Mouse (Mus musculus) bone marrow macrophage, adult 2 months (primary cell): Measurements from ENCODE around the gene Olfr539. TPM values are rescaled to one million over a fixed set of nuclear protein-coding genes. Genes with fewer than 3 reads are reported as not detected.
"Not testable (repeated sequence)": the region's sequence is repeated elsewhere in the genome, so short reads cannot be mapped to it uniquely, and the experiment has no call there.

Experiments used
- H3K27ac ChIP-seq: 2 replicates; pipeline ENCODE4 v1.5.1; 2012; ENCODE audit warnings: low read depth, low read length; ENCODE audit not compliant: insufficient read depth
- H3K4me1 ChIP-seq: 2 replicates; pipeline ENCODE4 v1.6.1; 2012; ENCODE audit warnings: low read length; ENCODE audit not compliant: control insufficient read depth, insufficient read depth
- H3K4me3 ChIP-seq: 2 replicates; pipeline ENCODE4 v1.5.1; 2012; ENCODE audit warnings: mild to moderate bottlenecking, low read length, moderate library complexity; ENCODE audit not compliant: insufficient read depth
- CTCF ChIP-seq: IDR thresholded peaks from 2 replicates; pipeline ENCODE4 v1.5.1; 2012; ENCODE audit warnings: low read depth, mild to moderate bottlenecking, low read length, moderate library complexity
- POLR2A ChIP-seq: IDR thresholded peaks from 2 replicates; pipeline ENCODE4 v1.6.1; 2012; ENCODE audit warnings: mild to moderate bottlenecking, low read depth, low read length, borderline replicate concordance
- polyA plus RNA-seq: library from polyadenylated mRNA; stranded (reverse); fragments of >200 nt; gene quantifications from 2 replicates; pipeline ENCODE4 v1.2.4, GENCODE M21; 2012; ENCODE audit not compliant: missing spikeins, insufficient read depth, insufficient read length

The Olfr539 gene
- polyA plus RNA-seq: 0.05 TPM in 1 of 2 replicates, not detected in the other

- H3K27ac ChIP-seq: no peak within 1 kb of the TSS
- TF ChIP-seq CTCF (no peak), POLR2A (no peak)
- no peak within 1 kb of the TSS for H3K4me3 ChIP-seq
- no peaks in the 10 kb centered on the region for H3K4me1 ChIP-seq
These were observed at the start of gene Olfr539 for GRCm38 (mm10) chr7:140659630-140660029. Olfr539 (plus strand) TSS chr7:140659930.

- not testable (repeated sequence) for H3K4me1 ChIP-seq, H3K4me3 ChIP-seq, H3K27ac ChIP-seq
These were observed 31.1 kb upstream of the Olfr539 start, which contains the start of gene Olfr61 for GRCm38 (mm10) chr7:140628670-140629069. Olfr61 (plus strand) TSS chr7:140628970.

DNA sequence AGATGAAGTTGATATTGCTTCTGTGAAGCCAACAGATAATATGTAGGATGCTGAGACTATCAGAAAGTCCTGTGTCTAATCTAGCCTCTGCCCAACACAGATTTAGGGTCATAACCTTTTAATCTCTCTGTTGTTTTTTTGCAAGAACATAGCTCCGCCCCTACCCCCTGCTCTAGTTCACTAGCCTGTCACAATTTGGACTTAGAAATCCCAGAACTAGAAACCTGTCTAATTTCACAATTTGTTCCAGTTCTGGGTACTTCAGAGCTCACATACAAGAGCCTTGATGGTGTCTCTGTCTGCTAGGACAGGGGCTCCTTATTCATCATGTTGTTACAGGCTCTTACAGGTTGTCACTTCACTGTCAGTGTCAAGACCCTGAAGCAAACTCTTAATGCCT, 29.2 kb upstream of the Olfr539 start:
- H3K27ac ChIP-seq: no peak overlapping the region
- no peak overlapping the region for H3K4me3 ChIP-seq
- TF ChIP-seq POLR2A (no peak), CTCF (no peak)

GRCm38 (mm10) chr7:140646152-140646551, 13.6 kb upstream of the Olfr539 start, which contains the start of gene Olfr53:
Olfr53 (plus strand) TSS chr7:140646452.
- TF ChIP-seq POLR2A (no peak), CTCF (no peak)
- H3K4me3 ChIP-seq: no peak within 1 kb of the TSS
- no peaks in the 10 kb centered on the region for H3K4me1 ChIP-seq
- no peak within 1 kb of the TSS for H3K27ac ChIP-seq

More for the DNA sequence above, 29.2 kb upstream of the Olfr539 start:
- H3K4me1 ChIP-seq: no peaks in the 10 kb centered on the region

GRCm38 (mm10) chr7:140670693-140671092, 11.0 kb downstream of the Olfr539 start:
- not testable (repeated sequence) for H3K4me3 ChIP-seq, H3K4me1 ChIP-seq, H3K27ac ChIP-seq

GRCm38 (mm10) chr7:140675863-140676262, 16.1 kb downstream of the Olfr539 start:
- Histone ChIP-seq H3K27ac (no peak overlapping the region), H3K4me1 (no peaks in the 10 kb centered on the region), H3K4me3 (no peak overlapping the region)
- TF ChIP-seq CTCF: no peak

GRCm38 (mm10) chr7:140679591-140679990, 19.9 kb downstream of the Olfr539 start:
- not testable (repeated sequence) for H3K4me3 ChIP-seq, H3K4me1 ChIP-seq, H3K27ac ChIP-seq

GRCm38 (mm10) chr7:140681651-140682050, 21.9 kb downstream of the Olfr539 start, which contains the start of gene Olfr45:
Olfr45 (plus strand) TSS chr7:140681951.
- H3K27ac ChIP-seq: no peak within 1 kb of the TSS
- H3K4me3 ChIP-seq: no peak within 1 kb of the TSS
- no peaks in the 10 kb centered on the region for H3K4me1 ChIP-seq
- TF ChIP-seq CTCF: no peak

- Histone ChIP-seq H3K27ac (no peak within 1 kb of the TSS), H3K4me1 (no peaks in the 10 kb centered on the region), H3K4me3 (no peak within 1 kb of the TSS)
- TF ChIP-seq CTCF: no peak
- TF ChIP-seq POLR2A: no peak
These were observed 37.2 kb downstream of the Olfr539 start, which contains the start of gene Olfr541 for GRCm38 (mm10) chr7:140696967-140697366. Olfr541 (plus strand) TSS chr7:140697267.

DNA sequence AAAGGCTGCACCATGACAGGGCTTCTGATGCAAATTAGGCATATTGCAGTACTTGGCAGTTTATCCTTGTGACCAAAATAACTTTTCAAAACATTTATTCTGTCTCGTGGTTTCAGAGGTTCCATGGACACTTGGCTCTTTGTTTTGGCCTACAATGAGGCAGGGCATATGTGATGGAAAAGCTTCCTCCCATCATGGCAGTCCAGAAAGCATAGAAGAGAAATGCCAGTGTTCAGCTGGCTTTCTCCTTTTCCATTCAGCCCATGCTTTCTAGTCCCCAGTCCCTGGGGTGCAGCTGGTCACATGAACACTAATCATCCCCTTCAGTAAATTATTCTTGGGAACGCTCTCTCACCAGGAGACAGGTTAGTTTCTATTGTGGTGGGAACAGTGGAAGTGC, 46.6 kb downstream of the Olfr539 start:
- no peak overlapping the region for H3K4me3 ChIP-seq
- H3K27ac ChIP-seq: no peak overlapping the region
- H3K4me1 ChIP-seq: no peaks in the 10 kb centered on the region
- no peak for TF ChIP-seq CTCF
- no peak for TF ChIP-seq POLR2A

DNA sequence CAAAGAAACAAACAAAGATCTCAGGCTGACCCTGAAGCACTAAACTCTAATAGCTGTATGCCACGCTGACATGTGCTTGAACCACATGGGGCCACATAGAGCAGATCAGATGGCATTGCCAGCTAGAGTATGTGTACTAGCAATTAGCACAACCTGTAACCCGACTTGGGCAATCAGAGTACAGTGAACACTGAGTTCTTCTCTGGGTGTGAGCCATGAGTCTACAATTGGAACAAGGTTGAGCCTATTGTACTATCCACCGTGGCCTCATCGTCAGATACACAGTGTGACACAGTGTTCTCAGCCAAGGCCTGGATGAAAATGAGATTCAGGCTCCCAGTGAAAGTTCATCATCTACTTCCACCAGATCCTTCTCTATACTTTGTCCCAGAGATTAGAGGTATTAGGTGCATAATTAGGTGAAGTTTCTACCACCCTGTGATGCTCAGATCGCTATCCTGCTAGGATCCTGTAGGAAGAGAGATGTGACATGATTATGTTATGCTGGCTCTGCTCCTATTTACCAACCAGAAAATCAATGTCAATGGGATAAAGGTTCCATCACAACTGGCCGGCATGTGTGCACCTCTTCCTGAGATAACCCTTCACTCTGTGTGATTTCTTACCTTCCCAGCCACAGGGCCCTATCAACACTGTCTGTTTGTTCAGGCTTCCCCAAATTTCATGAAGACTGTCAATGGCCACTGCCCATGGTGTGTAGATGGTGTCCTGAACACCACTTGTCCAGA, 48.0 kb downstream of the Olfr539 start:
- Histone ChIP-seq H3K4me1 (no peaks in the 10 kb centered on the region), H3K27ac (no peak overlapping the region), H3K4me3 (no peak overlapping the region)
- TF ChIP-seq POLR2A (no peak), CTCF (no peak)
